Mouse (Mus musculus) cerebellum, adult 2 months (tissue): ENCODE measurements around the gene Grik3.

Experiments used
- CTCF ChIP-seq: fragments of 200-500 bp; IDR thresholded peaks from 2 replicates; pipeline ENCODE4 v1.5.1; 2011; ENCODE audit warnings: low read depth, mild to moderate bottlenecking, control low read depth, low read length, moderate library complexity, borderline replicate concordance; ENCODE audit not compliant: insufficient read depth
- POLR2A ChIP-seq: fragments of 200-500 bp; IDR thresholded peaks from 2 replicates; pipeline ENCODE4 v1.6.1; 2011; ENCODE audit warnings: low read length, control low read depth, borderline replicate concordance; ENCODE audit not compliant: insufficient read depth

- TF ChIP-seq CTCF (no peak), POLR2A (no peak)
Observed at GRCm38 (mm10) chr4:125651676-125652246, 161.3 kb downstream of the Grik3 start.
